Mouse (Mus musculus) C2C12 (cell line): ENCODE results near the gene Odf2.

ENCODE experiments used
- CEBPB ChIP-seq: IDR thresholded peaks from one replicate; pipeline ENCODE4 v1.6.1; 2011; ENCODE audit warnings: low read depth, mild to moderate bottlenecking, control low read depth, moderate library complexity
- CTCF ChIP-seq: IDR thresholded peaks from one replicate; pipeline ENCODE4 v1.5.1; 2011; ENCODE audit not compliant: control insufficient read depth, insufficient read depth, insufficient read length
- FOSL1 ChIP-seq: IDR thresholded peaks from one replicate; pipeline ENCODE4 v1.8.0; 2011; ENCODE audit warnings: mild to moderate bottlenecking, low read length; ENCODE audit not compliant: poor library complexity, insufficient read depth, severe bottlenecking
- MAX ChIP-seq: IDR thresholded peaks from one replicate; pipeline ENCODE4 v1.6.1; 2011; ENCODE audit warnings: mild to moderate bottlenecking, control low read depth
- MYOD1 ChIP-seq: IDR thresholded peaks from one replicate; pipeline ENCODE4 v1.6.1; 2011; ENCODE audit warnings: low read depth; ENCODE audit not compliant: control insufficient read depth, insufficient read length
- MYOG ChIP-seq: IDR thresholded peaks from one replicate; pipeline ENCODE4 v1.6.1; 2011; ENCODE audit not compliant: control insufficient read depth, insufficient read length; ENCODE audit errors: extremely low read depth
- USF1 ChIP-seq: IDR thresholded peaks from one replicate; pipeline ENCODE4 v1.6.1; 2011; ENCODE audit warnings: low read depth, mild to moderate bottlenecking, control low read depth, moderate library complexity

- TF ChIP-seq CEBPB = no peak
- TF ChIP-seq CTCF = no peak
- no peak for TF ChIP-seq MYOG
- no peak for TF ChIP-seq MAX
- TF ChIP-seq MYOD1 = no peak
- no peak for TF ChIP-seq USF1
- TF ChIP-seq FOSL1 = no peak
Measured at GRCm38 (mm10) chr2:29940073-29940472, 51.1 kb downstream of the Odf2 start.
